Mouse (Mus musculus) adrenal gland, postnatal 25 days (tissue): ENCODE data around the gene Adamts17. TPM values are rescaled to one million over a fixed set of nuclear protein-coding genes. Genes with fewer than 3 reads are reported as not detected.
A peak's percentile ranks its signal among the peaks of the same experiment; 100 is the strongest.

ENCODE experiments used
- DNase-seq: peaks from one replicate; pipeline ENCODE4 v3.0.0; 2021; ENCODE audit warnings: mixed read lengths
- total RNA-seq: library from RNA; stranded (reverse); gene quantifications from 2 replicates; pipeline ENCODE4 v1.2.3, GENCODE M21; 2021

Gene Adamts17
- total RNA-seq, 1 experiment from 2014 or later = 5.3 TPM

DNA sequence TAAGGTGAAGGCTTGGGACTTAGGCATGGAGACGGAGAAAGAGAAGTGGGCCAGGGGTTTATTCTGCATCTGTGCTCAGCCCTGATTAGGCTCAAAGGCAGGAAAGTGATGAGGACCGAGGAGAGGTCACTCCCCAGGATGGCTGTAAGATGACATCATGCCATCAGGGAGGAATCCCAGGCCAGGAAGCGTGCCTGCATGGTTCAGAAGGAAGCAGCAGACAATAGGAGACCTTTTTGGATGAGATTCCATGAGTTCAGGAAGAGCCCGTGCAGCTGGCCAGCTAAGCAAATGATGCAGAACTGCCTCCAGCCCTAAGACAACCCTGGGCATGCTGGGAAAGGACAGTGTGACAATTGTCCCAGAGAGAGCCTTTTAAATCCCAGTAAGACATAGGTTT, 93.7 kb downstream of the Adamts17 start:
- peak; percentile 13 for DNase-seq

DNA sequence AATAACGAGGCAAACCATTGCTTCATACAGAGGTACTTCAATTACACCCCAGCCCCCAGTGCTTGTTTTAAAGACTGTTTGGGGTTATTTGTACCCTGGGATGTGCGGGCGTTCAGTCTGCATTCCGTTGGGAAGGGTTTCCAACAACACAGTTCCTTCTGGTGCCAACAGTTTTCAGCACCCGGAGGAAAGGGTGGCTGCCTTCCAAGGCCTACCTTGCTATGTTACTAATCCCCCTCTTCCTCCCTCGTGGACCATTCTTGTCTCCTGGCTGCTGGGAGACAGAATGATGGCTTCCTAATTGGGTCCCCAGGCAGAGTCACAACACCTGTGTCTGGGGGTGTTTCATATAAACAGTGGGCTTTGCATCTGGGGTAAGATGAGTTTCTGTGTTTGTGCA, 94.5 kb downstream of the Adamts17 start:
- no peak for DNase-seq

DNA sequence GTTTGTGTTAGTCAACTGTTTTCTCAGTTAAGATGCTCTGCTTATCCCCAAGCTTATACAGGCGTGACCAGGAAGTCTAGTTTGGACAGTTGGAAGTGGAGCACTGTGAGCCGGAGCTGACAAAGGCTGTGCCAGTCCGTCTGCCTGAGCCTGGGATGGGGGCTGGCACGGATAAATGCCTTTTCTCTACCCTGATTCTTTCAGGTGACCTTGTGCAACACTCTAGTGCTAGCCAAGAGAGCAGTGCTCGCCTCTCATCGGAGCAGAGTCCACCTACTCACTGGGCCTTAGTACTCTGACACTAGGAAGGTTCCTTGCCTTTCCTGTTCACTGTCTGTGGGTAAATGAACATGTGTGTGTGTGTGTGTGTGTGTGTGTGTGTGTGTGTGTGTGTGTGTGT, 95.5 kb downstream of the Adamts17 start:
- DNase-seq = no peak

DNA sequence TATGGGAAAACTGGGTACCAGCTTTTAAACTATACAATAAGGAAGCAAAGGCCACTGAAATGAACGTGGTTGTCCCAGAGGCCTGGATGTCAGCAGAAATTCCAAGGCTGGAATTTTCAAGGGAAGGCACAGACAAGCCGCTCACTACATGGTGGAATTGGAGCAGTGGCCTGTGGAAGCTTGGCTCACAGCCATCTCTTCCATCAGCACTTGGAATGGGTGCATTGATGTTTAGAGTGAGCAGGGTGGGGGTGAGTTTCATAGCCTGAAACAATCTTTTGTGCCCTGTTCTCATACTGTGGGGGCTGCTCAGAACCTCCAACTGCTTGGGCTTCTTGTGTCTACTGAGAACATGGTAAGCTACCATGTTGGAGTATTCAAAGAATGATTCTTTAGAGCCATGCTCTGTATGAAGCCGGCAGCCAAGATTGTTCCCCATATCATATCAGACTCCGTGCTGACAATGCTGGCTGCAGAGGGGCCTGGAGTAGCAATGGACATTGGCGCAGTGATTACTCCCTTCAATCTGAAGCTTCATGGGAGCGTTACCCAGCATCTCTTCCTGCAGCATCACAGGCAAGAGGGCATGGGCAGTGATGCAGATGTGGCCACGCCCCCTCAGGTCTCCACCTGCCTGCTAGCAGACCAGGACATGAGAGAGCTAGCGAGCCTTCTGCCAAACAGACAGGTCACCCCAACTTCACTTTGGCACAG, 96.7 kb downstream of the Adamts17 start:
- DNase-seq = no peak

DNA sequence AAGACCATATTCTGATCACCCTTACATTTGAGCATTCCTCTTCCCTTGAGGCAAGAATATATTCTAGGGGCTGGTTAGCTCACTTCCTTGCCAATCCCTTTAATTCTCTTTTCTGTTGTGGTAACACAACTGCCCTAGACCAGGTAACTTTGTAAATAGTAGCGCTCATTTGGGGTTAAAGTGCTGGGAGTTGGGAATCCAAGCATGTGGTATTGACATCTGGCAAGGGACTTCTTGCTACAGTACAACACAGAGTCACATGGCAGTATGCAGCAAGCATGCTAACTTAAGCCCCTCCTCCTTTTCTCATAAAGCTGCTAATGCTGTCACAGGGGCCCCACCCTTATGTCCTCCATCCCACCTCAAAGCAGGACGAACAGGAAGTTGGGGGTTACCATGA, 97.4 kb downstream of the Adamts17 start:
- no peak for DNase-seq

DNA sequence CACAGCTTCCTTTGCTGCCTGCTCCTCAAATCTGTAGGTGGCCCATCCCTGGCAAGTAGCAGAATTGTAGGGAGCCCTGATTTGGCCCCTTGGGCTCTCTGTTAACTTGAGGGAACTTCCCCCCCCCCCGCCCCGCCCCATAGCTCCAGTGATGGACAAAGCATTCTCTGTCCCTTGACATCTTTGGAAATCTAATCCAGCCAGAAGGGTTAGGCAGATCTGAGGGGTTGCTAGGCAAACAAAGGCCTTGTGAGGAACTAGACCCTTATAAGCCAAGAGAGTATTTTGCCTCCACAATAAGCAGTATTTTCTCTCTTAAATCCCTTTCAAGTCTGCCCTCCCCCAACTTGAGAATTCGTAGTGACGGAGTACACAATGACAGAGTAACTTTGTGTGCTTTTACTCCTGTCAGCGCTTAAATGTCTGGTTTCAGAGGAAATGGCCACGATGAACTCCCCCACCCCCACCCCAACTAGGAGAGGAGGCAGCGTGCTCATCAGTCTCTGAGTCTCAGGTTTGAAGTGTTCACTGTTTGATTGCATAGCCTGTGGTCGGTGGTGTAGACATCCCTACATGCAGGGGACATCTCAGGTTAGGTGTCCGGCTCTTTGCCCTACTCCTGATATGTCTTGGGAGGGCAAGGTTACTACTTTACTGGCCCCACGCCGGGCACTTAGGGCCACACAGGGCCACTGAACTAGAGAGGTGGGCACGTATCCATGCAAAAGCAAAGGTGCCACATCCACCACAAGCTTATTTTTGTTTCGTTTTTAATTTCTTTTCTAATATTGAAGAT, 99.7 kb downstream of the Adamts17 start:
- no peak for DNase-seq

DNA sequence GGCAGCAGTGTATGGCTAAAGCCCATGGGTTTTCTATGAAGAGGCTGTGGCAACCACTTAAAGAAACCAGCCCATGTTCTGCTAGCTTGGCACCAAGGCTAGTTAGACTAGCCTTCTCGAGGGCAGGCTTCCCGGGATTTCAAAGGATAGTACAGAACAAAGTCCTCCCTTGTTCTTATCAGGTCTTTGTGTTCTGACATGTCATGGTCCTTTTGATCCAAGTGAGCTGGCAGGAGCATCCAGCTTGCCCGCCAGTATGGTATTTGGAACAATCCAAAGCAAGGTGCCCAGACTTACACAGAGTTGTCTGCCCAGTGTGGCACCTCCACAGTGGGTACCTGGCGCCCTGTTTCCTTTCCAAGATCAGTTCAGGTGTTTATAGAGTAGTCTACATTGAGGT, 101.2 kb downstream of the Adamts17 start:
- DNase-seq = no peak

DNA sequence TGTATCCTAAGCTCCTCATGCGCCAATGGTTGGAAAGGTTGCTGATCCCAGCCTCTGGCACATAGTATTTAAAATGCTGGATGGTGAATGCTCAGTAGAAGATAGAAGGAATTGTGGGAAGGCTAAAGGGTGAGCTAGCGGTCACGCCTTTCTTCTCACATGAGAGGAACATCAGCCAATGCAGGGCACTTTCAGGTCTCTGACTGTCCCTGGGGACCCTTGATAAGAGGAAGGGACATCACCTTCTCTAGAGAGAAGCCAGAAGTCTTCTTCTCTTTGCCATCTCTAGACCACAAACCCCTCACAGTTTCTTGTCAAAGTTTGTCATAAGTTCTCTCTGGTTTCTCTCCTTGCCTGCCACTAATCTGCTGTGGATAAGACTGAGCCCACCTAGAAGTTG, 109.5 kb downstream of the Adamts17 start:
- no peak for DNase-seq

DNA sequence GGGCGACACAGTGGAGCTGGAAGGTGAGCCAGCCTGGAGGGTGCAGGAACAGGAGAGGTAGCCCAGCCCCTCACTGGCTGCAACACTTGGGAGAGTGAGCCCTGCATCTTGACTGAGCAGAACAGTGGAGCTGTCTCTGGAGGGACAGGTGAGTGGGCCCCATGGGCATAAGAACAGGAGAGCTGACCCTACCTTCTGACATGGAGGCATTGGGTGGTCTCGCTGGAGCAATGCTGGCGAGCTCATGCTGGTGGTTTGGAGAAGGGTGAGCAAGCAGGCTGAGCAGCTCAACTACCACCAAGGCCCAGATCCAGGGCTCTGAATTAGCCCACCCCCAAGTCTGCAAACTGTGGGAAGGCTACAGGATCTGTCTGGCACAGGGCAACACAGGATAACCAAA, 113.4 kb downstream of the Adamts17 start:
- no peak for DNase-seq

DNA sequence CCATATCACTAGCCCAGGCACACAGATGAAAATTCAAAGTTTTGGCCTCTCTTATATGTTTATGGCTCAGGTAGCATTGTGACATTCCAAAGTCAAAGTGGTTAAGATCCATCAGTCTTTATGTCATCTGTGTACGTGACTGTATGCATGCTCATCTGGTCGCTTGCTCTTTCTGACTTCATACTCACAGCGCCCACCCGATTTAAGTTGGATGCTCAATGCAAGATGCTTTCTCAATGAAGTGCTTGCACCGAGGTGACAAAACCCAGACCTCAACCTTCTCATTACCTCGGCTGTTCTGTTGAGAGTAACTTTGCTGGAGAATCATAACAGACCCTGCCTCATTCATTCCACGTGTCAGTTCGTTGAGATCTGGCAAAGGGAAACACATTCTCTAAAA, 114.5 kb downstream of the Adamts17 start:
- no peak for DNase-seq

DNA sequence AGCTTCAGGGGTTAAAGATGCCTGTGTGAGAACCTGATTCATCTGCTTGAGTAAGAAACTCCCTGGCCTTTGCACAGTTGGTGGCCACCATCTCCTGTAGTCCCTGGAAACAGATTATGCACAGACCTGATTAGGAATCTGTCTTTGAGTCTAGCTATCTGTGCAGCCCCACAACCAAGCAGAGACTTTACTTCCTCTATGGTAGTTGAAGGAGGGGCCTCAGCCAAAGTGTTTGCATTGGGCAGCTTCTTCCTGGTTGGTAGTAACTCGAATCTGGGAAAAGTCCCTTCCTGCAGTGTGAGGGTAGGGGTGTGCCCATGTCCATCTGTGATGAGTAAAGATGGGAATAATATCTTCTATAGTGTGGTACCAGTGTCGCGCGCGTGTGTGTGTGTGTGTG, 115.2 kb downstream of the Adamts17 start:
- DNase-seq = no peak

DNA sequence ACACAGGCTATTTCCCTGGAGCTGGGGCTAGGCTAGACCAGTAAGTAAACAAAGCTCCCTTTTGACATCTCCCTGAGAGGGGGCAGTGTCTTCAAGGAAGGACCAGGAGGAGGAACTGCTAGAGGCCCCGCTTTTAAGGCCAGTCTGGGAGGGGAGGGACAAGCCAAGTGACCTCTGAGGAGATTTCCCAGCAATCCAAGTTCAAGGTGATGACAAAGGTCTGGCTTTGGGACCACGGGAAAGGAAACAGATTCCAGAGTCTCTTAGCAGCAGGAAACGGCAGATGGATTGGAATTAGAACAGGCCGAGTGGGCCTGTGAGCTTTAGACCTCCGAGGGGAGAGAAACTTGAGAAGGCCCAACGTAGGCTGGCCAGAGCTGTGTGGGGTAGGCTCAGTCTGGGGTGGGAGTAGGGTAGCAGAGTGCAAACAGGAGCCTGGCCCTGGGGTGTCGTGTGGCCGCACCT, 116.0 kb downstream of the Adamts17 start:
- DNase-seq = no peak

DNA sequence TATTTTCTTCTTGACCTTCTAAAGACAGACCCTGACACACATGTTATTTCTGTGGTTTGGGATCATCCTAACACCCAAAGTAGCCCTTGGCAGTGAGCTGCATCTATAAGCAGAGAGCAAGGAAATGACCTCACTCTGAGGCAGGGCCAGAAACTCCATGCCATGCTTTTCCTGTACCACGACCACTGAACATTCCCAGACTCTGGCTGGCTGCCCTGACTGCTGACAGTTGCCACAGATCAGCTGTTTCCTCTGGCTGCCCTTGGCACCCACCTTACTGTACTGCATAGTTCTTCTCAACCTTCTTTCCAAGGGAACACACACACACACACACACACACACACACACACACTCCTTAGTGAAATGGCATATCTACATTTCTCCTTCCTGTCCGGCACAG, 116.4 kb downstream of the Adamts17 start:
- peak; percentile 47 for DNase-seq

DNA sequence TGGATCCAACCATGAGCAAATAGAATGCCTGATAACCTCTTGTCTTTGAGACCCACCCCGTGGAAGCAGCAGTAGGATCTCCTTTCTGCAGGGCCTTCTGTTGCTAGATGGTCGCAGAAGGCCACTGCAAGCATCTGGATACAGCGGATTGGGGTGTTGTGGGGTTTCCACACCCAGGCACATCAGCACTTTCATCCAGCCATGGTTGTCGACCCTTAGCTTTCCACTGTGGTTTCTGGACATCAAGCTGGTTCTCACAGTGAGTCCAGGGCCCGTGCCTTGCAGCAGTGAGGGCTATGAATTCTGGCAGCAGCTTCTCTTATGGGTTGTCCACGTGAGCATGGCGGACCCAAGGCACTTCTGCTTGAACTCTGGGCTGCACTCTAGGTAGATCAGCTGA, 118.2 kb downstream of the Adamts17 start:
- DNase-seq = no peak

DNA sequence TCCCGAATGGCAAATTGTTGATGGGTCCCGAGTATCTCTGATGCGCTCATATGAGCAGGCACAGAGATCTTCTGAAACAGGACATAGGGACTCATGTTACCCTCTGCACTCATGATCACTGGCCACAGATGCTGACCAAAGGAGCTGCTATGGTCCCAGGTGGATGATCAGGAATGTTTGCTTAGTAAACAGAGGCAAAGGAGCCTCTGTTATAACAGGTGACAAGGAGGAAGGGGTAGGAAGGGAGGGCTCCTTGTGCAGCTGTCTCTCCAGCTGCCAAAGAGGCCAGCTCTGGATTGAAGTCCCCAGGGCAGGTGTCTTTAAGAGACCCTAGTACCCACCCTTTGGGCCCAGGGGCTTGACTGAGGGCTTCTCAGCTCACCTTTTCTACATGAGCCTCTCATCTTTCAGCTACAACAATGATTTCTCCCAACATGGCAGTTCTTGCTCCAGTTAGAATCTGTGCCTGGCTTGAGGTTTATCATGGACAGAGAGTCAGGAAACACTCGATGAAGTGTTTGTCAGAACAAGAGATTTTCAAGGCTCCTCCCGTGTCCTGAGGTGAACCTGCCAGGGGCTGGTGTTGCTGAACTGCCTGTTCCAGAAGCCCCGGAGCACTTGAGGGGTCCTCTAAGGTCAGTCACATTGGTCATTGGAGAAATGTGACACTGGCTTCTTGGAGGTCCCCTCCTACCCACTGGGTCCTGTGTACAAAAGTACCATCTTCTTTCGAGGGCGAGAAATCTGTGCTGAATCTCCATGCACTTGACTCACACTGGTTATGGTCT, 120.9 kb downstream of the Adamts17 start:
- DNase-seq = no peak

DNA sequence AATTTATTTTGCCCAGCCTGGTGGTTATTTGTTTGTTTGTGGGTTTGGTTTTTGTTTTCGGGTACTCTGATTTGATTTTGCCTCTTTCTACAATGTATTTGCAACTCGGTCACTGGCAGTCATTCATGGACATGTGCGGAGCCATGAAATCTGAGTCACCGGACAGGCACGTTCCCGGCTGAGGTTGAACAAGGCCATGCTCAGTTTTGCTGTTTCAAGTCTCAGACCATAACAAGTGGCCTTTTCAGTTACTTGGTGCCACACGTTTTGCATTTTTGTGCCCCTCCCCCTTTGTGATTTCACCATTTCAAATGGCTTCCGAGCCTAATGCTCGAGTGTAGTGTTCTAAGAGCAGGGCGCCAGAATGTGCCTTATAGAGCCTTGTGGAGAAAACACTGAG, 123.2 kb downstream of the Adamts17 start:
- DNase-seq = peak; percentile 64

DNA sequence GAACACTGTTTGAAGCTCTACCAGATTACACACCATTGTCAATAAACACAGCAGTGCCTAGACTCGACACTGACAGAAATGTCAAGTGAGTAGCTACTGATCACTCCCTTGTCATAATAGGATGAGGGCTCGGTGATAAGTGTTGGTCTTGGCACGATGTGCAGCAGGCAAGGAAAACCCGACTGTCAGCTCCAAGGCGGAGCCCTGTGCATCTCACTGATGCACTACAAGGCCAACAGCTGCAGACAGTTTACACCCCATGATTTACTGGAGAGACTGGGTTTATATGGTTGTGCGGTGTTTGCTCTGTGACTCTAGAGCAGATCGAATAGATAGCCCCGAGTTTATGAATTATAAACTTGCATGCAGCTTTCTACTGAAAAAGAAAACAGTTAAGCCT, 124.0 kb downstream of the Adamts17 start:
- peak; percentile 24 for DNase-seq

DNA sequence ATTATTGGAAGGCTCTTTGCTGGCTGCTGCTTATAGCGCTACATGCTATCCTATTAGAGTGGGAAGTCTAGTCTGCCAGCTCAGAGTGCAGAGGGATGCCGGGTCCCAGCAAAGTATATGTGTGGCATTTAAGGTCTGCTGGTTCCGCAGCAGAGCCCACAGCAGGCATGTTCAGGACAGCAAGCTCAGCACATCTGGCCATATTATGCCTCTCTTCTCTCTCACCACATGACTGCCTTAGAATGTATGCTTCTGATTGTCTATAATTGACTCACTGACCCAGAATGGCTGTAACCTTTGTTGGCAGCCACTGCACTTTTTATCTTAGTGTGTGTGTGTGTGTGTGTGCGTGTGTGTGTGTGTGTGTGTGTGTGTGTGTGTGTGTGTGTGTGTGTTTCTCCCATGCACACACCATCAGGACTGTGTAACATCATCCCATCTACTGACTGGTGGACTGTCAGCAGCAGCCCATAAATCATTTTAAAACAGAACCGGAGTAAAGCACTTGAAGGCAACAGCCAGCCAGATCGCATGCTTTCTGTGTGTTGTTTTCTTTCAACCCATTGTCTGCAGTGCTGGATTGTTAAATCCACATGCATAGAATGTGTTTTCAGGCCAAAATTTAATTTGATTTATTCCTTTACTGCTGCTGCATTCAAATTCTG, 127.1 kb downstream of the Adamts17 start:
- DNase-seq = no peak

DNA sequence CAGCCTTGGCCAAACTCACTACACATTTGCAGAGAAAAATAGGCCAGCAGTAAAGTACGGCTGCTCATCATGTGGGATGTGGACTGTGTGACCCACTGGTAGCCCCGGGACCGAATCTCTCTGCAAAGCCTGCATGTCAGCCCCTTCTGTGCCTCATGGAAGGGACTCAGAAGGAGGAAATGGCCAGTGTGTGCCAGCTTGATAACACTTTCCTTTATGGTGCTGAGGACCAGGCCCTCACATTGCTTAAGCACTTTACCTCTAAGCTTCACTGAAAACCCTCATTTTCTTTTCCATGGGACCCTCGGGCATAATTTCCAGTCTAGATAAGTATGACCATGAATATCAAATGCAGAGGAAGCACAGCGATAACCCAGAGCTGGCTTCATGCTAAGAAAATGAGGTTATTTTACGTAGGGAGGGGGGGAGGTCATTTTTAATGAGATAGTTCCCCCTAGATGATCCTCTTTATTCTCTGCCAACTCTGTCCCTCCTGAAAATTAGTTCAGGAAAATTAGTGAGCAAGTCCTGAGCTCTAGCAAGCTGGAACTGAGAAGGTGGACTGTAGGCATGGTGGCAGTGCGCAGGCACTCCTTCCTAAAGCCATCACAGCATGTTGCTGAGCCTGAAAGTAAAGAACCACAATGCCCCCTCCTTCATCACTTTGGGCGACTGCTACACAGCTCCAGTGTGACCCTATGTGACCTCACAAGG, 127.8 kb downstream of the Adamts17 start:
- no peak for DNase-seq

DNA sequence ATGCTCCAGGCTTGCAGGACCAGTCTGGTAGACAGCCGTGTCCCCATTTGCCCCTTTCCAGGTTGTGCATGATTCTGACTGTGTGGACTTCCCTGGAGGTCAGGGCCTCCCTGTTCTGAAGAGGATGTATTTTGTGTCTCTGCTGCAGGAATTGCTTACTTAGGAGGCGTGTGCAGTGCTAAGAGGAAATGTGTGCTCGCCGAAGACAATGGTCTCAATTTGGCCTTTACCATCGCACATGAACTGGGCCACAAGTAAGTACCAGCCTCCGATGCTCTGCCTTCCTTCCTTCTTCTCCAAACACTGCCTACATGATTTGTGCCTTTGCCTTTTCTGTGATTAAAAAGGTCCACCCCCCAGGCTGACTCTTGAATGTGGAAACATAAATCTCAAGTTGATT, 129.1 kb downstream of the Adamts17 start:
- no peak for DNase-seq

DNA sequence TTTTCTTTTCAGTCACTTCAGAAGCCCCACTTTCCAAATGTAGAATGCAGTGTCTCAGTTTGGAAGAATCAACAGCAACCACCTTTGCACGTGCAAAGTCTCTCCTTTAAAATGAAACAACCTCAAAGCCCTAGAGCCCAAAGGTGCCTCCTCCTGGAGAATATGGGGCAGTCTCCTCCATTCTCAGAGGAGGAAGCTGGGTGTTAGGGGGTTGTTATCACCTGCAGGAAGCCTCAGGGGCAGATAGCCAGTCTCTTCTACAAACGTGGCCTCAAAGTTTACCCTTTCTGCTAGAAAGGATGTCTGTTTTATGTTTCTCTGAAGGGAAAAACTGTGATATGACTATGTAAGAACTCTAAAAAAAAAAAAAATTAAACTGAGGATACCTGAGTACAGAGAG, 129.7 kb downstream of the Adamts17 start:
- DNase-seq = no peak

DNA sequence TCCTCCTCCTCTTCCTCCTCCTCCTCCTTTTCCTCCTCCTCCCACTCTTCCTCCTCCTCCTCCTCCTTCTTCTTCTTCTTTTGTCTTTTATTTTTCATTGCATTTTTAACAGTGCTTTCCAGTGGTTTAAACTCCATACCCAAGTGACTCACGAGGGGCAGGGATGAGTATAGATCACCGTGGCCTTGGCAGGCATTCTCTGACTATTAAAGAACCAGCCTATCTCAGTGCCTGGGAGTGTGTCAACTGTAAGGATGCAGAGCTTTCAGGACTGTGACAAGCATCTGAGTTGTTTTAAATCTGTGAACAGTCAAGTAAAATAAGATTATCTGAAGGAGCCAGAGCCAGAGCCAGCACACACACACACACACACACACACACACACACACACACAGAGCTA, 130.7 kb downstream of the Adamts17 start:
- peak; percentile 27 for DNase-seq
